Mouse (Mus musculus): Measurements from ENCODE around the gene Neu1.
"Not testable (repeated sequence)": the region's sequence is repeated elsewhere in the genome, so short reads cannot be mapped to it uniquely, and the experiment has no call there.

Gene Neu1

GRCm38 (mm10) chr17:34948721-34949552, 17.9 kb downstream of the Neu1 start:
- not testable (repeated sequence) for DNase-seq (ENCODE audit: low spot score)

GRCm38 (mm10) chr17:34949553-34949969, 18.5 kb downstream of the Neu1 start:
- no peak for DNase-seq (ENCODE audit: low spot score)

GRCm38 (mm10) chr17:34950514-34951455, 19.7 kb downstream of the Neu1 start:
- no peak for DNase-seq (ENCODE audit: low spot score)

GRCm38 (mm10) chr17:34951636-34952377, 20.8 kb downstream of the Neu1 start:
- no peak for DNase-seq (ENCODE audit: low spot score)

- DNase-seq (ENCODE audit: low spot score) = peak; percentile 80
Observed at GRCm38 (mm10) chr17:34952378-34953040, 21.5 kb downstream of the Neu1 start.

- DNase-seq (ENCODE audit: low spot score) = no peak
Observed at GRCm38 (mm10) chr17:34953258-34953657, 22.2 kb downstream of the Neu1 start.

- DNase-seq (ENCODE audit: low spot score) = no peak
Observed at GRCm38 (mm10) chr17:34953904-34954303, 22.9 kb downstream of the Neu1 start.

- DNase-seq (ENCODE audit: low spot score) = no peak
Observed at GRCm38 (mm10) chr17:34954831-34955230, 23.8 kb downstream of the Neu1 start.

GRCm38 (mm10) chr17:34955884-34956283, 24.8 kb downstream of the Neu1 start:
- DNase-seq (ENCODE audit: low spot score) = no peak

GRCm38 (mm10) chr17:34956340-34956739, 25.3 kb downstream of the Neu1 start:
- DNase-seq (ENCODE audit: low spot score) = no peak

- not testable (repeated sequence) for DNase-seq (ENCODE audit: low spot score)
Observed at GRCm38 (mm10) chr17:34957291-34957690, 26.2 kb downstream of the Neu1 start.

GRCm38 (mm10) chr17:34957966-34958365, 26.9 kb downstream of the Neu1 start:
- not testable (repeated sequence) for DNase-seq (ENCODE audit: low spot score)

- DNase-seq (ENCODE audit: low spot score) = not testable (repeated sequence)
Observed at GRCm38 (mm10) chr17:34958734-34959129, 27.7 kb downstream of the Neu1 start.

- DNase-seq (ENCODE audit: low spot score) = peak; percentile 84
Observed at GRCm38 (mm10) chr17:34959130-34959778, 28.2 kb downstream of the Neu1 start, which contains the start of gene Hspa1b. TSS of gene Hspa1b (minus strand) at chr17:34959238.

GRCm38 (mm10) chr17:34959881-34960515, 28.9 kb downstream of the Neu1 start:
- DNase-seq (ENCODE audit: low spot score) = no peak

GRCm38 (mm10) chr17:34960702-34961493, 29.8 kb downstream of the Neu1 start:
- DNase-seq (ENCODE audit: low spot score) = no peak

GRCm38 (mm10) chr17:34962125-34962524, 31.1 kb downstream of the Neu1 start:
- DNase-seq (ENCODE audit: low spot score) = peak; percentile 48

- DNase-seq (ENCODE audit: low spot score) = no peak
Observed at GRCm38 (mm10) chr17:34962841-34963240, 31.8 kb downstream of the Neu1 start.

- no peak for DNase-seq (ENCODE audit: low spot score)
Observed at GRCm38 (mm10) chr17:34964640-34965049, 33.6 kb downstream of the Neu1 start.
